Mouse (Mus musculus) testis, adult 2 months (tissue): Measurements from ENCODE around the gene Kcna10. TPM values are rescaled to one million over a fixed set of nuclear protein-coding genes. Genes with fewer than 3 reads are reported as not detected.
A peak's percentile ranks its signal among the peaks of the same experiment; 100 is the strongest.

Experiments used
- H3K27ac ChIP-seq: fragments of 200-500 bp; 2 replicates; pipeline ENCODE4 v1.5.1; 2012; ENCODE audit warnings: low read depth, low read length; ENCODE audit not compliant: control insufficient read depth, insufficient read depth
- H3K27me3 ChIP-seq: fragments of 200-500 bp; 2 replicates; pipeline ENCODE4 v1.6.1; 2012; ENCODE audit warnings: mild to moderate bottlenecking, low read length, moderate library complexity; ENCODE audit not compliant: control insufficient read depth, insufficient read depth
- H3K36me3 ChIP-seq: fragments of 200-500 bp; 2 replicates; pipeline ENCODE4 v1.6.1; 2012; ENCODE audit warnings: mild to moderate bottlenecking, low read length; ENCODE audit not compliant: control insufficient read depth, insufficient read depth
- H3K4me1 ChIP-seq: fragments of 200-500 bp; 2 replicates; pipeline ENCODE4 v1.6.1; 2012; ENCODE audit warnings: low read length; ENCODE audit not compliant: control insufficient read depth, insufficient read depth
- H3K4me3 ChIP-seq: fragments of 200-500 bp; 2 replicates; pipeline ENCODE4 v1.5.1; 2012; ENCODE audit warnings: low read depth, mild to moderate bottlenecking, low read length, moderate library complexity, mixed read lengths; ENCODE audit not compliant: control insufficient read depth
- CTCF ChIP-seq: fragments of 200-500 bp; IDR thresholded peaks from 2 replicates; pipeline ENCODE4 v1.5.1; 2012; ENCODE audit warnings: low read depth, mild to moderate bottlenecking, inconsistent platforms, low read length, moderate library complexity; ENCODE audit not compliant: control insufficient read depth, insufficient read depth, insufficient replicate concordance
- POLR2A ChIP-seq: fragments of 200-500 bp; IDR thresholded peaks from 2 replicates; pipeline ENCODE4 v1.6.1; 2012; ENCODE audit warnings: low read depth, mild to moderate bottlenecking, inconsistent platforms, low read length, moderate library complexity; ENCODE audit not compliant: control insufficient read depth
- polyA plus RNA-seq: library from polyadenylated mRNA; depleted of rRNA; stranded (reverse); fragments of >200 nt; gene quantifications from 2 replicates; pipeline ENCODE4 v1.2.3, GENCODE M21; 2012; rRNA removed

The Kcna10 gene
- polyA plus RNA-seq, 1 experiment, result 0.09 TPM

- H3K27me3 ChIP-seq, result no peaks in the 10 kb centered on the region
- no peak overlapping the region for H3K4me3 ChIP-seq
- no peak overlapping the region for H3K27ac ChIP-seq
- TF ChIP-seq CTCF, result no peak
- TF ChIP-seq POLR2A, result no peak
- H3K36me3 ChIP-seq, result no peaks in the 10 kb centered on the region
- no peaks in the 10 kb centered on the region; the same call in 1 of the 2 replicates for H3K4me1 ChIP-seq
Observed at GRCm38 (mm10) chr3:107231202-107231601, 48.3 kb downstream of the Kcna10 start.

DNA sequence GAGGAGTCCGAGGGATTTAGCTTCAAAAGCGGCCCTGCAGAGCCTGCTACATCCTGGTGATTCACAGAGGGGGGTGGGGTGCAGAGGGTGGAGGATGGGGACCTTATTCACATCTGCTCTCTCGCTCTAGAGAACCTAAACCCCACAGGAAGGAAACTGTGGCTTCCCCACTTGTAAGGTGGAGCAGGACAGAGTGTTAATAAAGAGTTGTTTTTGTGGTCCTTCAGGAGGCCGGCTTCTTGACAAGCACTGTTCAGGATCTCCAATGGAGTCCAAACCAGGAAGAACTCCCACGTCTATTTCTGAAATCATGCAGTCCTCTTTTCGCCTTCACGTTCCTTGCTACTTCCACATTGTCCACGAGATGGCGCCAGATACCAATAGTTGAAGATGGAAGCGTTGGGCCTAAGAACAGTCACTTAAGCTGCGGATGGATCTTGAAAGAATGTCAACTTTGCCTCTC lies 50.5 kb downstream of the Kcna10 start:
- Histone ChIP-seq H3K36me3 (no peaks in the 10 kb centered on the region), H3K27ac (no peak overlapping the region), H3K4me3 (no peak overlapping the region), H3K27me3 (no peaks in the 10 kb centered on the region), H3K4me1 (no peaks in the 10 kb centered on the region; the same call in 1 of the 2 replicates)
- TF ChIP-seq CTCF, result peak; percentile 47; the same call in 1 of the 2 replicates
- TF ChIP-seq POLR2A, result no peak

DNA sequence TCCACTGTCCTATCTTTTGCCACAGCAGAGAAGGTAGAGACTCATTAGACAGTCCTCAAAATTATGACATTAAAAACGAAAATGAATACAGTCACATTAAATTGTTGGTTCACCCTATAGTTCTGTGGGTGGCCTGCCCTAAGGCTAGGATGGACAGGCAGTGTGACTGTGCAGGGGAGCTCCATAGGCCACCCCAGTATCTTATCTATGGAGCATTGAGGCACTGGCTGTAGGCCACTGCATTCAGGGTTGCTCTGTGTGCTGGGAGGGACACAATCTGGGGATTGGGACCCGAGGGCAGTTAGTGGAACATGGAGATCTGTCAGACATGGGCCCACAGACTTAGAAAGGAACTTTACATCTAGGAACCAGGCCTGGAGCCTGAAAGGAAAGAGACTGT lies 51.1 kb downstream of the Kcna10 start:
- Histone ChIP-seq H3K36me3 (no peaks in the 10 kb centered on the region), H3K27ac (0 out of 2 replicates have a peak overlapping the region, but pooled peaks have one; percentile 16), H3K4me1 (no peaks in the 10 kb centered on the region; the same call in 1 of the 2 replicates), H3K27me3 (no peaks in the 10 kb centered on the region), H3K4me3 (no peak overlapping the region)
- TF ChIP-seq CTCF (no peak), POLR2A (no peak)

DNA sequence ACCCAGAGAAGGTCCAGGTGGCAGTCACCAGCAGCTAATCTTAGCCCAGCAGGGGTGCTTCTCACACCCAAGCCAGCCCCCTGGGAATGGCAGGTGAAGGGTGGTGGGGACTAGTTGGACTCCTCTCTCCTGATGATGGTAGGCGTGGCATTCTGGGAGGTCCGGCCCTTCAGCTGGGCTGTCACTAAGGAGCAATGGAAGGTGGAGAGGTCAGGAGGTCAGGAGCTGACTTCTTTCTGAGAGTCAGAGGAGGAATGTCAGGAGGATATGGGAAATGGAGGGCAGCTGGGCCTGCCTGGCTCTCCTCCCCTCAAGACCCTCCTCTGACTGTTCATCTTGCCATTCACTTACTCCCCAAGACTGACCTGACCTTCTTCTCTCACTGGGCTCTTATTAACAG lies 55.2 kb downstream of the Kcna10 start:
- Histone ChIP-seq H3K27ac (no peak overlapping the region), H3K4me1 (no peaks in the 10 kb centered on the region; the same call in 1 of the 2 replicates), H3K4me3 (no peak overlapping the region), H3K27me3 (no peaks in the 10 kb centered on the region), H3K36me3 (no peaks in the 10 kb centered on the region)
- TF ChIP-seq CTCF (no peak), POLR2A (no peak)

GRCm38 (mm10) chr3:107238471-107238980 lies 55.7 kb downstream of the Kcna10 start:
- Histone ChIP-seq H3K4me3 (no peak overlapping the region), H3K4me1 (no peaks in the 10 kb centered on the region; the same call in 1 of the 2 replicates), H3K27ac (no peak overlapping the region), H3K27me3 (no peaks in the 10 kb centered on the region), H3K36me3 (no peaks in the 10 kb centered on the region)
- TF ChIP-seq CTCF, result no peak
- TF ChIP-seq POLR2A, result no peak

GRCm38 (mm10) chr3:107239607-107240006 lies 56.8 kb downstream of the Kcna10 start, which contains the start of gene Prok1:
Prok1 (minus strand) TSS chr3:107239707.
- Histone ChIP-seq H3K27ac (no peak within 1 kb of the TSS), H3K27me3 (no peaks in the 10 kb centered on the region), H3K4me1 (no peaks in the 10 kb centered on the region), H3K36me3 (no peaks in the 10 kb centered on the region), H3K4me3 (no peak within 1 kb of the TSS)
- TF ChIP-seq CTCF (no peak), POLR2A (no peak)

- no peaks in the 10 kb centered on the region for H3K36me3 ChIP-seq
- no peaks in the 10 kb centered on the region for H3K27me3 ChIP-seq
- no peak for TF ChIP-seq CTCF
- TF ChIP-seq POLR2A, result no peak
- H3K27ac ChIP-seq, result no peak overlapping the region
- no peaks in the 10 kb centered on the region for H3K4me1 ChIP-seq
- no peak overlapping the region for H3K4me3 ChIP-seq
Observed at GRCm38 (mm10) chr3:107241389-107242094, 58.7 kb downstream of the Kcna10 start.

Other genes starting within 250 kb of the Kcna10 start
- 0.13 and 0.31 TPM in 2 replicates for gene Kcna3, start 146.9 kb upstream of the Kcna10 start, polyA plus RNA-seq
- 0.07 TPM in 1 of 2 replicates, not detected in the other for gene Kcna2, start 81.9 kb upstream of the Kcna10 start, polyA plus RNA-seq
- gene Cym, start 38.7 kb downstream of the Kcna10 start, polyA plus RNA-seq, result not detected in 2 replicates
- gene A630076J17Rik, start 47.6 kb downstream of the Kcna10 start, polyA plus RNA-seq, result not detected in 2 replicates
- gene Prok1, start 56.7 kb downstream of the Kcna10 start, polyA plus RNA-seq, result not detected in 2 replicates
- gene Lamtor5, start 95.8 kb downstream of the Kcna10 start, polyA plus RNA-seq, result 73.5 and 76.0 TPM in 2 replicates
- gene Slc16a4, start 108.2 kb downstream of the Kcna10 start, polyA plus RNA-seq, result 0.51 and 1.1 TPM in 2 replicates
- gene Rbm15, start 150.6 kb downstream of the Kcna10 start, polyA plus RNA-seq, result 8.5 and 8.8 TPM in 2 replicates